Mouse (Mus musculus) kidney, adult 9 months (tissue): ENCODE results near the gene Aire.

Experiments used
- DNase-seq: peaks from one replicate; pipeline ENCODE4 v3.0.0; 2022

Aire gene

DNA sequence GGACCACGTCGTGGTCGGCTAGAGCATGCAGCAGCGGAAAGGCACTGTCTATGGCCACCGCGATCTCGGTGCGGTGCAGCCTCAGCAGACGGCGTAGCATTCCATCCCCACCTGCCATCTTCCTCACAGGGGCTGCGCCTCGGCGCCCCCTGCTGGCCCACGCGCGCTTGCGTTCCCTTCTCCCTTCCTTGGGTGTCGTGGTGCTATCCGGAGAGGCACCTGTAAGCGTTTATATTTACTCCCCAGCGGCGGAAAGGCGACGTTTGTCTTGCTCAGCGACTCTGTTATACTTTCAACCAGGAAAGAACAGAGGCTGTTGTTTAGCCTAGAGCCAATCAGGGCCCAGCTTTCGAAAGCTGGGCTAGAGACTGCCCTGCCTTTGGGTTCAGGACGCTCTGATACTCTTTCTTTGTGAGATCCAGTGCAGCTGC, at the start of gene Aire:
Aire (minus strand) TSS at position 205 of the 431 bp plus-strand sequence.
- peak; percentile 66 for DNase-seq

DNA sequence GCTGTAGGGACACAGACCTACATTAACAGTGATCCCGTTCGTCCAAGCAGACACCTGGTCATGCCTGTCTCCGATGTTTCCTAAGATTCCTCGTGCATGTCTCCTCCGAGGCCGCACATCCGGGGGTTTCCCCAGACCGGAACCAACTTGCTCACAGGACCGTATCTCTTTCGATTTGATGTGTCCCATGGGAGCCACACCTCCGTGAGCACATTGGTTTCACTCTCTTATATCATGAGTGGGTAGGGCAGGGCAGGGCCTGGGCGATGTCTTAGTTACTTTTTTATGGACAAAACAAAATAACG, 49.3 kb upstream of the Aire start:
- DNase-seq, result peak; percentile 20

DNA sequence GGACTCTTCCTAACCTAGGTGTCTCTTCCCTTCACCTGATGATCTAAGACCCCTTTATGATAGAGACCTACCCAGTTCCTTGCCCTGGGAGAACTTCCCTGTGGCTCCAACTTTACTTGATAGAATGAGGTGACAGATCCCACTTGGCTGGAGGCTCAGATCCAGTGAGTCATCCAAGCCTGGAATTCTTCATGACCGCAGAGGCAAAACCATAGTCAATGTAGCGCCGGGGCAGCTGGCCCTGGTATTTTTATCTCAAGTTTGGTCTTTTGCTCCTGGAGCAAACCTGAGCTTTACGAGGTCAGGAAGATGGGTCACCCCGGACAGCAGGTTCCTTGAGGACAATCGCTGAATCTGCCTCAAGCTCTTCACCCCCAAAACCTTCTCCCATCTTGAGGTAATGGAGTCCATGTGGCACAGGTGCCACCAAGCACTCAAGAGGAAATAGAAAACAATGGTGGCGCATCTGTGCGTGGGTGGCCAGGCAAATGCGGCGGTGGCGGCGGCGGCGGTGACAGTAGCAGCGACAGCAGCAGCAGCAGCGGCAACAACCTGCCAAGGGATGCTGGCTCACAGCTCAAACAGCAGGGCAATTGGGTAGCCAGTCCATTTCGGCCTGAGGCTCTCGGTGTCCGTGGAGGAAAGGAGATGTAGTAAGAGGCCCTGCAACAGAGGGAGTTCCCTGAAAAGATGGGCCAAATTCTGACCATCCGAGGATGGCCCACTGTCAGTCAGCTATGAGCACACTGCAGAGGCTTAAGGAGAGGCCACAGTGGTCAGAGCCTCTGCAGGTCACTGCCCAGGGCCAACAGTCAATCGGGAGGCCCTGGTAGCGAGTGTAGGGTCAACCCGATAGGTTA, 48.7 kb upstream of the Aire start:
- no peak for DNase-seq

DNA sequence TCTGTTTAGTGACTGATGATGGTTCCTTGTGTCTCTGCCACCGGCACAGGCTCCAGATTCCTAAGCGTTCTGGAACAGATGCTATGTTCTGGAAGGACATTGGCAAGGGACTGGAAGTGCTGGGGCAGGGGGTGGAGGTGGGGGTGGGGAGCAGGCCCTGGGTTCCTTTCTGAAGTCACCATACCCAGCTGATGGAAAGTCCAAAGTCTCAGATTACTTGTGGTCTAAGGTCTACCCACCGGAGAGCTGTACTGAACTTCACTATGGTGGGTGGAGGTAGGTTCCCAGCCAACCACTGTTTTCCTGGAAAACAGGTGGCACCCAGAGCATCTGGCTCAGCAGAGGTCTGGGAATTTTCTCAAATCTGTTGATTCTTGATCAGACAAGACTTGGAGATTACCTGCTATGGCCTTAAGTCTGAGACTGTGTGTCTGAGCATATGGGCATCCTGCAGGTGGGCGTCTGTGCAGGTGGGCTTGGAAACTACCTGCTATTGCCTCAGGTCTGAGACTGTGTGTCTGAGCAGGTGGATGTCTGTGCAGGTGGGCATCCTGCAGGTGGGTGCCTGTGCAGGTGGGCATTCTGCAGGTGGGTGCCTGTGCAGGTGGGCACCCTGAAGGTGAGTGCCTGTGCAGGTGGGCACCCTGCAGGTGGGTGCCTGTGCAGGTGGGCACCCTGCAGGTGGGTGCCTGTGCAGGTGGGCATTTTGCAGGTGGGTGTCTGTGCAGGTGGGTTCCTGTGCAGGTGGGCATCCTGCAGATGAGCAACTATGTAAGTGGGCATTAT, 47.5 kb upstream of the Aire start:
- DNase-seq, result no peak

DNA sequence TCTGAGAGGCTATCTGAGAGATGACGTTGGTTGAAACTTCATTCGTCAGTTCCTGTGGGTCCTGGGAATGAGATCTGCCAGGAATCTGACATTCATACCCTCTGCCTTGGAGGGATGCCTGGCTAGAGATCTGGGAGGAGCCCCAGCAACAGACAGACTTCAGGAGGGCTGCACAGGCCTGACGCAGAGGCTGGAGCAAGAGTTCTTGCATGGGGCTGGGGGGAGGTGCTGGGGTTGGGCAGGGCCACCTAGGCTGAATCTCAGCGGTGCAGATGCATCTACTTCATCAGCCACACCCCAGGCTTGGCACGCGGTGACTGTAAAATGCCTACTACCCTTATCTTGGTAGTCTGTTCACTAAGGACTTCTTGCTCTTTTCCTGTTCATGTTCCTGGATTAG, 46.8 kb upstream of the Aire start:
- DNase-seq, result no peak

DNA sequence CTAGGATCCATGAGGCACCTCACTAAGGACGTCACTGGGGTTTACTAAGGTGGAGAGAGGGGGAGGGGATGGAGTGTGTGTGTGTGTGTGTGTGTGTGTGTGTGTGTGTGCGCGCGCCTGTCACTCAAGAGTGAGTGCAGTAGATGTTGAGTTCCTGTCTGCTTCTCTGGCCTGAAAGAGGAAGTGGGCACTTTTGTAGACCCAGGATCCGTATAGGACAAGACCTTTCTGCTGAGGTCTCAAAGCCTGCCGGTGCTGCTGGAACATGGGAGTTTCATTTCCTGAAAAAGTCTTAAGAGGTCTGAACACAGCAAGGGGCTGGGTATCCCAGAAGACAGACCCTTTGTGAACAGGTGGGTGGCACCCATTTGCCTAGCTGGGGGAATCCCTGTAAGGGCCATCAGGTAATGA, 43.7 kb upstream of the Aire start:
- no peak for DNase-seq

DNA sequence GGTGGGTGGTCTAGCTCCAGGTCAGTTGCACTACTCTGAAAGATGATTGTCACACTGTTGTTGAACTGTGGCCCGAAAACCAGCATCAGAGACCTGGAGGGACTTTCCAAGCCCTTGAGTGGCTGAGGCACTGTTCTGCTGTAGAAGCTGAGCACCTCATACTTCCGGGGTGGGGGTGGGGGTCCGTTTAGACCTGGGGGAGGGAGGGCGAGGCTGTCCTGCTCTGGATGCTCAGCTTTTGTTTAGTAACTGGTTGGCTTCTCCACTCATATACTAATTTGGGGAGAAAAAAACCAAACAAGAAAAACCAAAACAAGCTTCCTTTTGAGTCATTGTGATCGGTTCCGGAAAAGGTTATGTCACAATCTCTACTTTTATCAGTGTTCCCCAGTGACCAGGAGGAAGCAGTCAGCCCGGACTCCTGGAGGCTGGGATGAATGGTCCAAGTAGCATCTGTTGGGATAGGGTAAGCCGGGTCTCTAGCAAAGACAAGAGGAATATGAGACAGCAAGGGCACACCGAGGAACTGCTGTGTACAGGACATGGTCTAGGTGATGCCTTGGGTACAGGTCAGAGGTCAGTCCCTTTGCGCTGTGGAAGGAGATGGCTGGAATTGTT, 43.1 kb upstream of the Aire start:
- DNase-seq, result peak; percentile 30

DNA sequence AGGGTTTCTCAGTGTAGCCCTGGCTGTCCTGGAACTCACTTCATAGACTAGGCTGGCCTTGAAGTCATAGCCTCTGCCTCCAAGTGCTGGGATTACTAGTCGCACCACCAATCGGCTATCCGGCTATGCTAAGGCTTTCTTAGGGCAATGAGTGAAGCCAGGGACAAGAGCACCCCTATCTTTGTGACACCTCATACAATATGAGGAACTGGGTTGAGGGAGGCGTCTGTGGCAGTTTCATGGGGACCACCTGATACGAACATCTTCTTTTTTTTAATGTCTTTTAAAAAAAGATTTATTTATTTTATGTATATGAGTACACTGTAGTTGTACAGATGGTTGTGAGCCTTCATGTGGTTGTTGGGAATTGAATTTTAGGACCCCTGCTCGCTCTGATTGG, 42.3 kb upstream of the Aire start:
- no peak for DNase-seq

DNA sequence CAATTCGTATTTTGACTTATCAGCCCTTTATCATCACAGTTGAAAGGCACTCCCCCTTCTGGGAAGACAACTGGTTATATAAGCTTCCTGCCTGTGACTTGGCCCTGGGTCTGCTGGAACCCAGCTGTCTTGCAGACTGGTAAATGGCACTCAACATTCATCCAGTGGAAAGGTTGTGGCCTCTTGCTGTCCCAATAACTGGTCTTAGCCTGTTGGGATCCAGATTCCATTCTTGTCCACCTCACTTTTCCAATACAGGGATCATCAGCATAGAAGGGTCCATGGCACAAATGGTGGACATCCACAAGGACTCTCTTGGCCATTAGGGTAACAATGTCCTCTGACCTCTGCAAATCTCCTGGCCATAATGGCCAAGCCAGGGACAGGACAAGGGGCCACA, 40.7 kb upstream of the Aire start:
- DNase-seq, result no peak

DNA sequence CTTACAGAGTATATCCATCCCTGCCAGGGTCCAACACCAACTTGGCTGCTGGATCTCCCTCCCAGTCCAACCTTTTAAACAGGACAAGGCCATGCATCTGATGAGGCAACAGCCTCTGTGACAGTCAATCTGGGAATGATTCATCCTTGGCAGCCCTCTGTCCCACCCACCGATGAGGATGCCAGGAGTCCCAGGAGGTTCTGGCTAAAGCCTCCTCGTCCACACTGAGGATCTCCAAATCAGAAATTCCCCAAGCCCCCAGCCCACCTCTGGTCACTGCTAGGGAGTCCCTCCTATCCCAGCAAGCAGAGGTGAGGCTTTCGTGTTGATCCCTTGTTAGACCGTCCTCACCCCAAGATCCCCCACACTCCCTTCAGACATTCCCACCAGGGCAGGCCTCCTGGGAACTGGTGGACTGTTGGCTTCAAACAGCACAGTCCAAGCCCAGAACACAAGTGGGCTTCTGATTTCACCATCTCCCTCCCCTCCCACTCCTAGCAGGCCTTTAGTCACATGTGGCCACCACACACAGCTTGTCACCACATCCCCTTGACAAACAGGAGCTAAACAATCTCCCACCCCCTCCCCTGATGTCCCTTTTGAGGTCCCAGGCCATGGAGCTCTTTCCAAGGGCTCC, 36.7 kb upstream of the Aire start:
- no peak for DNase-seq

DNA sequence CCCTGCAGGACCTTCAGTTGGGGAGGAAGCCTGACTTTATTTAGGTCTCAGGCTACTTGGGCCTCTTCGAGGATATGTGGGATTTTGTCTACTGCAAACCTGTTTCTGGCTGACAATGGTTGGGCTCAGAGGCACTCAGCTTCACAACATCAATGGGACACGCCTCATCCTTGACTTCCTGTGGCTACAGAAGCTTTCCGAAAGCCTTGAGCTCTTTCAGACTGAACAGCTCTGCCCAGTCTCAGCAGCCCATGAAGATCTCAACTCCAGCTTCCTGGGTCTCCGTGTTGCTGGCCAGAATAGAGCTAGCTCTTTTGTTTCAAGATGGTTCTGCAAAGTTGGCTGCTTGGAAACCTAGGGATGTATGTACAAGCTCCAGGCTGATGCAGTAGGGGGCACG, 34.9 kb upstream of the Aire start:
- no peak for DNase-seq

DNA sequence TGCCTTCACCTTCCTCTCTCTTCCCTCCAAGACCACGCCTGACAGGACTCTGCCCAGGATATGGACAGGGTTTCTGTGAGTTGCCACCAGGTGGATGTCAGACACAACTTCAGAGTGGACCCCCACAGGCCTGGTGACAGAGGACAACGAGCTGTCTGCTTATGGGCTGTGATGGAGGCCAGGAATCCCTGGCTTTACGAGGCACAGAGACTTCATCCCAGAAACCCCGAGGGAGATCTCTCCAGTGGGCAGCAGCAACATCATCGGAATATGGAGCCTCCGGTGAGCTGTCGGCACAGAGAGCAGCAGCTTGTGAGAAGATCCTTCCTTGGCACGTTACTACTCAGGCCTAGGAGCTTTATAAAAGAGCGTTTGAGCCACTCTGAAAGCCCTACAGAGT, 34.5 kb upstream of the Aire start:
- DNase-seq, result no peak

DNA sequence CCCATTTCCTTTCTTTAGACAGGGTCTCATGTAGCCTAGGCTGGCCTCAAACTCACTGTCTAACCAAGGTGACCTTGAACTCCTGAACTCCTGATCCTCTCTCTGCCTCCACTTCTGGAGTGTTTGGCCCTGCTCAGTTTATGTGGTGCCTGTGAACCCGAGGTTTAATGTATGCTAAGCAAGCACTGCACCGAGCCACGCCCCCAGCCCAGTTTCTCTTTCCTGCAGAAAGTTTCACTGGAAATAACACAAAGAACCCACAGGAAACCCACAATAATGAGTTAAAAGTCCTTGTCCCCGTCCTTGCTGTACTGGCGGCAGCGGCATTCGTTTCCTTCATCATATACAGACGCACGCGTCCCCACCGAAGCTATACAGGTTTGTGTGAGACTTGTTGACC, 31.6 kb upstream of the Aire start:
- no peak for DNase-seq

DNA sequence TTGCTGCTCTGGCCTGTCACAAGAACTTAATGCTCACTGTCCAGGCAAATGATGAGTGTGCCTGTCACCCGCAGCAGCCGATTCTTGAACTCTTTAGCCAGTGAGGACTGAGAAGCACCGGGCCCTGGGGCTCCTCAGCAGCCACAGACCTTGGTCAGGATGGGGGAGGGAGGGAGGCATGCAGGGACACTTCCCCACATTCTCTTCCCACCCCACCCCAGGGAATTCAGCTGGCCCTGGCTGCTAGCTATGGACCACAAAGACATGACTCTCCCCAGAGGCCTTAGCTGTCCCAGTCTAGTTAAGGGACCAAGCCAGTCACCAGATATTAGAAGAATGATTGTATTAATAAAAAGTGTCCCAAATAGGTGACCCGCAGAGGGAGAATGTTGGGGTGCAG, 30.7 kb upstream of the Aire start:
- DNase-seq, result no peak

DNA sequence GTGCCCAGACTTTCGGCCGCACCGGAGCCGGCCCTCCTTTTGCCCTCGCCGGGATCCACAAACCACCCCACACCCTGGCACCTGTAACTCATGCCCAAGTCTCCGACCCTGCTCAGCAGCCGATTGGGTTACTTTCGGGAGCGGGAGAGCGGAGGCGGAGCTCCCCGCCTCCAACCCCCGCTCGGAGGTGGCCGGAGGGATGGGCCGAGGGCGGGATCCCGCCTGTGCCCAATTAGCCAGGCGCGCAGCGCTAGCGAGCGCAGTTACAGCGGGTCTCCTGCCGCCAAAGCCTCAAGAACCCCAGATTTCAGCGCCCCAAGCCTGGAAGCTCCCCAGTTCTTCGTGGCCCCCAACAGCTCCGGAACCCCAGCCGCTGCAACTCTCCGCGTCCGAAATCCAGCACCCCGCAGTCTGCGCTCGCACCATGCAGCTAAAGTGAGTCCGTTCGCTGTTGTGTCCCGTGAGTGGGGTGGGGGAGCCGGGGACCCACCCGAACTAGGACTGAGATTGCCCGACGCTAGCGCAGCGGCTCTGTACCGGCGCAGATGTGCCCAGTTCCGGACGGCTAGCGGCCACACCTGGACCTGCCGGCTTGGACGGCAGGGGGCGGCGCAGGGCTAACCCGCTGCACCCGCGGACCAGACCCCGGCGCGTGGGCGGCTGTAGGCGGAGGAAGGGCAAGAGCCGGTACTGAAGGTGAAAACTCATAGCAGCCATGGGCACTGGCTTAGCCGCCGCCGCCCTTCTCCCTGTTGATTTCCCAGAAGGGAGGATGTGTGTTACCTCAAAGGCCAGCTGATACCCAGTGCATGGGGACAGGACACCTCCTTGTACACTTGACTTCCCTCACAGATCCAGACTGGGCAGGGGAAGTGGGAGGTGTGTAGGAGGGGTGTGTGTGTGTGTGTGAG, 25.9 kb upstream of the Aire start, which contains the start of gene Icosl:
Icosl (plus strand) TSS at position 202 of the 911 bp plus-strand sequence.
- peak; percentile 83 for DNase-seq

DNA sequence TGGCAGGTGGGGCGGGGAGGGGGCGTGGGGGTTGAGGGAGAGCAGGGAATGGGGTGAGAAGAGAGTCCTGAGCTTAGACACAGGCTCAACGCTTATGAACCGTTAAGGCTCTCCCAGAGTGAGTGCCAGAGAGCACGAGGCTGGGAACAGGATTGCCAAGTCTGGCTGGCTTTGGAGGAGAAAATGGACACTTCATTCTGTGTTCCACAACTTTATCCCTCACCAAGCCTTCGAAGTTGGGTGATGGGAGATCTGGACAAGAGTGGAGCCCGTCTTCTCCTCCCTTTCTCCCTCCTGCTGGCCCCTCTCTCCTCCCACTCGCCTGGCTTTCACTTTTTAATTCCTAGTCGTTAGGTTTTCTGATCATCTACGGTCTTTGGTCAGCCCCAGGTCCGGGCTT, 25.1 kb upstream of the Aire start:
- DNase-seq, result peak; percentile 22

DNA sequence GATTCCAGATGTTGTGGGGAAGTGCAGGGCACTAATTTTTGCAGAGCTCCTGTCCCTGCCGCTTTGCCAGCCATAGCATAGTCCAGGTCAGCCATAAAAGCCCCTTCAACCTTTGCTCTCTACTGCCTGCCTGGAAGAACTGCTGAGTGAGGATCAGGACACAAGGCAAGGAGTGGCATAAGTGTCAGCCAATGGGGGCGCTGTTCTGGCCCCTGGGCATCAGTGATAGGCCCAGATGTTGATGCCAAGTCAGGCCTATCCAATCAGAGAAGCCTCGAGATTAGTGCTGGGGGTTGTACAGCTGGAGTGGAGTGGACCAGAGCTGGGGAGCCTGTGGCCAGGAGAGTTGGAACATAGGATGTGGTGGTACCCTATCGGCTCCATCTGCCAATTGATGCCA, 23.8 kb upstream of the Aire start:
- DNase-seq, result peak; percentile 53

DNA sequence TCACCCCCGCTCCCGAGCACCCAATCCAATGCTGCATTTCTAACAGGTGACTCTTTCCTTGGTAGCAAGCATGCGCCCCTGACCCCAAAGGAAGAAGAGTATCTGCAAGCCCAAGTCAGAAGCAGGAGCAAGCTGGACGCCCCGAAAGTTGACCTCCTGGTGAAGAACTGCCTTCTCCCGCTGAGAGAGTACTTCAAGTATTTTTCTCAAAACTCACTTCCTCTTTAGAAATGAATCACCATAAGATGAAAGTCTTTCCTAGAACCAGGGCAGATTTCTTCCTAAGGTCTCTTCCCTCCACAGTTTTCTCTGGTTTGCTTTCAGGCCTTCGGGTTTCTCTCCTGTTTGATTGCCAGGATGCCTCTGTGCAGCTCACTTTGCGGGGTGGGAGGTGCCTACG, 19.7 kb upstream of the Aire start:
- DNase-seq, result no peak

DNA sequence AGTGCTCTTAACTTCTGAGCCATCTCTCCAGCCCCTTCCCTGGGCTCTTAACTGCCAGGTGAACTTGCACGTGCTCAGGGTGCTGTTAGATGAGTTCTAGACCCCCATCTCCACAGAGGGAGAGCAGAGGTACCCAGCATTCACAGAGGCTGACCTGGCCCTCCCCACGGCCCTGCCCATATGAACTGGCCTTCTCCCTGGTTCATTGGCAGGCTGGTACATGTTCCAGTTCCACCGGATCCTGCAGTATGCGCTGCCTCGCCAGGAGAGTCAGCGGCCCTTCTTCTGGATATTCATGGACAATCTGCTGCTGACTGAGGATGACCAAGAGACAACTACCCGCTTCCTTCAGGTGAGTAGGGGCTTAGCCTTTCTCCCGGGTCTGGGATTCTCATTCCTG, 13.6 kb upstream of the Aire start:
- DNase-seq, result no peak

DNA sequence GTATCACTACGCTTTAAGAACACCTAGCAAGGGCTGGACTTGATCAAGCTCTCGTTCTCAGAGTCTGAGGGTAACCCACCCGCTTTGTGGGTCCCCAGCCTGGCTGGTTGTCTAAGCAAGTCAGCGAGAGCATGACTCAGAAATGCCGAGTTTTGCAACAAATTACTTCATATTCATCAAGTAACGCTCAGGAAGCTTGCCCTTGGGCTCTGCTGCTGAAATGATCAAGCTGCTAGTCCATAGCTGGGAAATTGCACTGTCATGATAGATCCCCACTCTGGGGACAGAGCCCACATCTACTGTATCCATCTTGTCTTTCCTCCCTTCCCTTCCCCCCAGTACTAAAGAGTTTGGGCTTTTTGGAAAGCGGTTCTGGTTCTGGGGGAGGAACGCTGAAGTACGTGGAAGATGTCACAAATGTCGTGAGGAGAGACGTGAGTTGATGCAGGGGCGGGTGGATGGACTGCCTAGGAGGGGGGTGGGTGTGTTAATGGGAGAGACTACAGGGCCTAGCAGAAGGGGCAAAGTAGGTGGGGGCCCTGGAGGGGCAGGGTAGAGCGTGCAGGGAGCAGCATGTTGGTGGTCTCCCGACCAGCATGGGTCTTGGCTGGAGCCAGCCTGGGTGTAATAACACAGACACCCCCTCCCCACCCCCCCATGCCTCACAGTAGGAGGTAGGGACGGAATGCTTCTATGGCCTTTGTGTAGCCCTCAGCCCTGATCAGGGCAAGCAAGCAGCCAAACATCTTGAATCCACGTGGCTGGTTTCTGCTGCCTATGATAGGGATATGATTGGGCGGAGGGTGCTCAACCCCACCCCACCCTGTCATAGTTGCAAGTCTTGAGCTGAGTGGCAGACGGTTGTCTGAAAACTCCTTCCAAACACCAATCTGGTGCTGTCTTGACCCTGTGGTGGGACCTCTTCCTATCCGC, 11.5 kb upstream of the Aire start:
- DNase-seq, result peak; percentile 32

DNA sequence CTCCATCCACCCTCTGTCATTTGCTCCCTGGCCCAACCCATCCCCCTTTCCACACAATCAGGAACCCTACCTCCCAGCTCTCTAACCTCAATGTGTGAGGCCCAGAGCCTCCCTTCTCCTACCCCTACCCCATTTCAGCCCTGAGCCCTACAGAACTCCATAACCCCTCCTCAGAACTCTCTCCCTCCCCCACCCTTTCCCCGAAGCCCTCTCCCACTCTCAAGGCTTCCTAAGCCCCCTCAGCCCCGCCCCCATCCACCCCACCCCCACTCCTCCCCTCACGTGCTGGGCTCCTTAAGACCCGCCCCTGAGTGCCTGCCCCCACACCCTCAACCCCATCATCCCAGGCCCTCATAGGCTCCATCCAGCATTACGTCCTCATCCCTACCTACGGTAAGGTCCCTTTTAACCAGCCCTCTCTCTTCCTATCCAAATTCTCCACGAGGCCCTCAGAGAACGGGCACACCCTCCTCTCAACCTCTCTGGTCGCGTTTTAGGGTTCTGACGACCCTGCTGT, 6.2 kb upstream of the Aire start:
- no peak for DNase-seq
